Mouse (Mus musculus) Patski (cell line): ENCODE data around the gene Mettl17. TPM values are rescaled to one million over a fixed set of nuclear protein-coding genes. Genes with fewer than 3 reads are reported as not detected.
A peak's percentile ranks its signal among the peaks of the same experiment; 100 is the strongest.
"Not testable (repeated sequence)": the region's sequence is repeated elsewhere in the genome, so short reads cannot be mapped to it uniquely, and the experiment has no call there.

Experiments
- ATAC-seq: fragments of 100-300 bp; one replicate; pipeline ENCODE4 v1.8.0; 2021
- CTCF ChIA-PET: fragments of 350-600 bp; sonication (Branson Sonifier 250); formaldehyde crosslinking; loops from one replicate; lab custom pipeline; 2022; ENCODE audit warnings: inconsistent platforms; lab: Charles Lee
- POLR2A ChIA-PET: fragments of 350-600 bp; sonication (Branson Sonifier 250); formaldehyde crosslinking; loops from one replicate; lab custom pipeline; 2022; ENCODE audit warnings: antibody characterized with exemption, inconsistent platforms; lab: Charles Lee
- DNase-seq: peaks from one replicate; pipeline ENCODE4 v3.0.0-alpha.2; 2011; ENCODE audit warnings: low read depth, low spot score
- H3K27me3 ChIP-seq: fragments of 371-371 bp; one replicate; pipeline ENCODE4 v1.5.1; 2021
- CTCF ChIP-seq: fragments of 100-300 bp; IDR thresholded peaks from one replicate; pipeline ENCODE4 v1.5.1; 2021
- in situ Hi-C: fragments of 300-500 bp; cut with MboI; formaldehyde crosslinking; loops from 3 replicates; pipeline ENCODE4 v1.11.1; 2018; ENCODE audit warnings: low pct_unique_long_range_greater_than_20kb, mixed read lengths
- polyA plus RNA-seq: library from polyadenylated mRNA; unstranded; gene quantifications from one replicate; pipeline ENCODE4 v1.2.3, GENCODE M21; 2021

Gene Mettl17
- polyA plus RNA-seq, 1 experiment from 2014 or later = 27.5 TPM

DNA sequence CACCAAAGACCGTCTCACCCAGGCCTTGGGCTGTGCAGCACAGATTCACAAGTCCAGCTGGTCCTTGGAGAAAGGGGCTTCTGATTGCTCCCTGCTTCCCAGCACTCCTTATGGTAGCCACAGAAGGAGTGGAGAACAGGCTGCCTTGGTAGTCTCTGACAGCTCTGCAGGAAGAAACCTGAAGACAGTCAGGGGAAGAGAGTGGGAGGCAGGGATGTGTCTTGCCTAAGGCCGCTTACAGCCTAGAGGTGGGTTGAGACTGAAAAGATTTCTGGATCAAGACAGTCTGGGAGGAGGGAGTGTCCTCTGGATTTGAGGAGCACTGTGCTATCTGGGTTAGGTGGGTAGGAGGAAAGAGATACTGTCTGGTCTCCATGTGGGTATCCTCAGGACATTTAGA lies 38.3 kb downstream of the Mettl17 start:
- no peaks in the 10 kb centered on the region for H3K27me3 ChIP-seq
- TF ChIP-seq CTCF = no peak
- DNase-seq = no peak
- POLR2A ChIA-PET = no interaction called here
- no peak for ATAC-seq
- in situ Hi-C loops = no loop called here
- CTCF ChIA-PET = no interaction called here

GRCm38 (mm10) chr14:51923492-51923891 lies 38.9 kb downstream of the Mettl17 start:
- POLR2A ChIA-PET = no interaction called here
- no peaks in the 10 kb centered on the region for H3K27me3 ChIP-seq
- TF ChIP-seq CTCF = no peak
- ATAC-seq (no peak), DNase-seq (no peak)
- CTCF ChIA-PET = no interaction called here
- in situ Hi-C loops = no loop called here

DNA sequence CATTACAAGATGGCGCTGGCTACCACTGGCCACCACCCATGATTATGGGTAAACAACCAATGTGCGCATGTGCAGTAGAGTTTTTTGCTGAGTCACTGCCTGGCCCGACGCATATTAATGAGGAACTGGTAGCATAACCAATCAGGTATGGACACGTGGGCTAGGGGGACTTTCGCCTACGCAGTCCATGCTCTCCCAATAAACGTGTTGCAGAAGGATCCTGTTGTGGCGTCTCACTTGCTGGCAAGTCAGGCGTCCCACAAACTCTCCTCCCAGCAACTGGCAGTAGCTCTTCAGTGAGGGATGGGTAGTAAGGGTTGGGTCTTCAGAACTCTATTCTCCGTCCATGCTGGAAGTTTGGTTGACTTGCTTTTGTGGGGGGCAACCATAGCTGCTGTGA lies 42.3 kb downstream of the Mettl17 start:
- not testable (repeated sequence) for ATAC-seq

DNA sequence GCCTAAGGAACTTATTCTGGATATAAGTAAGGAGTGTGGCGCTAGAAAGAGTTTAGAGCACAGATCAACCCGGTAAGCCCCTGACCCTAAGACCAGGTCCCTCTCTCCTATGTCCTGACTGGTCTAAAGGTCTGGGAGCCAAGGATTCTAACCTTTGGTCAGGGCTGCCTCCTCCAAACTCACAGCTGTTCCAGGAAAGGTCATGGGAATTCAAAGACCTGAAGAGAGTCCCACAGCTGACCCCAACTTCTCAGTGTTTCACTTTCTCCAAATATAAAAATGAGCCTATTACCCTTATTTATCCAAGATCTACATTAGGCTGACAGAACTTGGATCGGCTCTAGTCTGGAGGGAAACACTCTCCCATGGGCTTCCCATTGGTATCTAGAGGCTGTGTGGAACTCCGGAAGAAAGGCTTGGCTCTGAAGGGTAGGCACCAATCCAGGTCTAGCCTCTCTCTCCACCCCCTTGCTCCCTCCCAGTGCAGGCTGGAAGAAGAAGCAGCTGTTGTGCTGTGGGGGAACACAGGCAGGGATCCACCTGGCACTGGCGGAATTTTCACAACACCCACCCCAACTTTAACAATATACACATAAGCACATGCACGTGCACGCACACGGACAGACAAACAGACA lies 44.8 kb downstream of the Mettl17 start:
- no peaks in the 10 kb centered on the region for H3K27me3 ChIP-seq
- DNase-seq = no peak
- TF ChIP-seq CTCF = no peak
- CTCF ChIA-PET = interaction anchor here (1.2 to 1.7 kb wide), 2 partner anchors 12 to 25 kb away, joined by 3 to 5 read pairs; no protein-coding TSS in a partner anchor
- POLR2A ChIA-PET = no interaction called here
- in situ Hi-C loops = no loop called here
- no peak for ATAC-seq

More for the DNA sequence above, 42.3 kb downstream of the Mettl17 start:
- H3K27me3 ChIP-seq, POLR2A ChIA-PET, DNase-seq, in situ Hi-C loops: not testable (repeated sequence)
- CTCF ChIA-PET = interaction anchor here (1.3 kb wide), 1 partner anchor 23 kb away, joined by 4 read pairs; no protein-coding TSS in a partner anchor

- ChIA-PET POLR2A (no interaction called here), CTCF (interaction anchor here (1.7 kb wide), 1 partner anchor 25 kb away, joined by 5 read pairs; no protein-coding TSS in a partner anchor)
- no peaks in the 10 kb centered on the region for H3K27me3 ChIP-seq
- ATAC-seq (no peak), DNase-seq (no peak)
- no peak for TF ChIP-seq CTCF
- in situ Hi-C loops = no loop called here
Measured at GRCm38 (mm10) chr14:51929968-51930367, 45.3 kb downstream of the Mettl17 start.

GRCm38 (mm10) chr14:51930824-51931223 lies 46.2 kb downstream of the Mettl17 start:
- DNase-seq = no peak
- no peaks in the 10 kb centered on the region for H3K27me3 ChIP-seq
- ChIA-PET POLR2A (no interaction called here), CTCF (interaction anchor here (0.7 to 1.7 kb wide), 2 partner anchors 26 to 38 kb away, joined by 3 to 5 read pairs; no protein-coding TSS in a partner anchor)
- peak; percentile 88 for ATAC-seq
- peak; percentile 63 for TF ChIP-seq CTCF
- in situ Hi-C loops = no loop called here

GRCm38 (mm10) chr14:51932092-51933020 lies 47.7 kb downstream of the Mettl17 start:
- in situ Hi-C loops = no loop called here
- no peak for TF ChIP-seq CTCF
- DNase-seq (no peak), ATAC-seq (peak; percentile 39)
- H3K27me3 ChIP-seq = no peaks in the 10 kb centered on the region
- CTCF ChIA-PET = interaction anchor here (1.2 to 2.2 kb wide), 2 partner anchors 27 to 91 kb away, joined by 3 to 5 read pairs; no protein-coding TSS in a partner anchor
- POLR2A ChIA-PET = no interaction called here

GRCm38 (mm10) chr14:51939005-51939404 lies 54.4 kb downstream of the Mettl17 start:
- DNase-seq (no peak), ATAC-seq (no peak)
- ChIA-PET POLR2A (no interaction called here), CTCF (no interaction called here)
- TF ChIP-seq CTCF = no peak
- in situ Hi-C loops = no loop called here
- H3K27me3 ChIP-seq = no peaks in the 10 kb centered on the region

- in situ Hi-C loops = no loop called here
- no peak for TF ChIP-seq CTCF
- H3K27me3 ChIP-seq = no peaks in the 10 kb centered on the region
- ChIA-PET POLR2A (no interaction called here), CTCF (no interaction called here)
- DNase-seq = no peak
- ATAC-seq = no peak
Measured at GRCm38 (mm10) chr14:51940944-51941560, 56.4 kb downstream of the Mettl17 start.

DNA sequence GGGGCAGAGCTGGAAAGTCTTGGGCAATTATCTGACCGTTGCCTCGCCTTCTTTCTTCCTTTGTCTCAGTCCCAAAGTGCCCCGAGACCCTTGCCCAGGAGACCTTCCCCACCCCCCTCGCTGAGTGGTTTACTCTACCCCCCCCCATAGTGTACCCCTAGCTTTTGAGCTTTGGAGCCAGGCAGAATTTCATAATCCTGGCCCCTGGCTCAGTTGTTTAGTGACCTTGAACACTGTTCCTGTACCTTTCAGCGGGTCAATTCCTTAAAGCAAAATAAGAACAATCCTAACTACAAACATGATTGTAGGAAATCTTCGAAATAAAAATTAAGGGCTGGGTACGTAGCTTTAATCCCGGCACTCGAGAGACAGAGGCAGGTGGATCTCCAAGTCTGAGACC lies 56.9 kb downstream of the Mettl17 start:
- no peaks in the 10 kb centered on the region for H3K27me3 ChIP-seq
- no peak for ATAC-seq
- DNase-seq = no peak
- in situ Hi-C loops = no loop called here
- TF ChIP-seq CTCF = no peak
- CTCF ChIA-PET = no interaction called here
- POLR2A ChIA-PET = no interaction called here
